Mouse (Mus musculus): Measurements from ENCODE around the gene Nxpe3. TPM values are rescaled to one million over a fixed set of nuclear protein-coding genes. Genes with fewer than 3 reads are reported as not detected.
"Not testable (repeated sequence)": the region's sequence is repeated elsewhere in the genome, so short reads cannot be mapped to it uniquely, and the experiment has no call there.

The Nxpe3 gene
- polyA plus RNA-seq, 1 experiment = 4.6 TPM

- no peaks in the 10 kb centered on the region for H3K36me3 ChIP-seq (ENCODE audit: control insufficient read depth, insufficient read depth, low read length)
- no peak overlapping the region for H3K27ac ChIP-seq (ENCODE audit: insufficient read depth, low read depth, low read length)
- no peaks in the 10 kb centered on the region for H3K4me1 ChIP-seq (ENCODE audit: control insufficient read depth, insufficient read depth, low read length)
- WGBS = 9% methylated on average over 7 of the region's 7 CpGs
- TF ChIP-seq CTCF (conservative IDR thresholded peaks at IDR 0.05; ENCODE audit: insufficient read depth, insufficient read length, low read depth, low read length) (peak; percentile 98), POLR2A (IDR thresholded peaks at IDR 0.05; ENCODE audit: low read depth, low read length) (no peak)
- no peaks in the 10 kb centered on the region for H3K27me3 ChIP-seq (replicated peaks; ENCODE audit: control insufficient read depth, insufficient read depth, low read length)
- H3K4me3 ChIP-seq (ENCODE audit: insufficient read depth, low read depth, low read length) = no peak overlapping the region
- DNase-seq = peak; percentile 79
These were observed 31.8 kb downstream of the Nxpe3 start for GRCm38 (mm10) chr16:55863149-55863815.

GRCm38 (mm10) chr16:55861104-55861503 is 34.0 kb downstream of the Nxpe3 start:
- Histone ChIP-seq H3K36me3 (ENCODE audit: control insufficient read depth, insufficient read depth, low read length) (no peaks in the 10 kb centered on the region), H3K27me3 (replicated peaks; ENCODE audit: control insufficient read depth, insufficient read depth, low read length) (no peaks in the 10 kb centered on the region), H3K4me3 (ENCODE audit: insufficient read depth, low read depth, low read length) (no peak overlapping the region), H3K27ac (ENCODE audit: insufficient read depth, low read depth, low read length) (no peak overlapping the region), H3K4me1 (ENCODE audit: control insufficient read depth, insufficient read depth, low read length) (no peaks in the 10 kb centered on the region)
- WGBS = 89% methylated on average over 3 of the region's 3 CpGs
- TF ChIP-seq POLR2A (IDR thresholded peaks at IDR 0.05; ENCODE audit: low read depth, low read length) (no peak), CTCF (conservative IDR thresholded peaks at IDR 0.05; ENCODE audit: insufficient read depth, insufficient read length, low read depth, low read length) (no peak)
- no peak for DNase-seq

- not testable (repeated sequence) for H3K36me3 ChIP-seq (ENCODE audit: control insufficient read depth, insufficient read depth, low read length); H3K4me1 ChIP-seq (ENCODE audit: control insufficient read depth, insufficient read depth, low read length); H3K27ac ChIP-seq (ENCODE audit: insufficient read depth, low read depth, low read length); H3K27me3 ChIP-seq (replicated peaks; ENCODE audit: control insufficient read depth, insufficient read depth, low read length); DNase-seq; H3K4me3 ChIP-seq (ENCODE audit: insufficient read depth, low read depth, low read length)
- 97% methylated on average over 4 of the region's 4 CpGs for WGBS
These were observed 35.7 kb downstream of the Nxpe3 start for GRCm38 (mm10) chr16:55859421-55859820.

GRCm38 (mm10) chr16:55858465-55858864 is 36.6 kb downstream of the Nxpe3 start:
- WGBS = 57% methylated on average over 6 of the region's 6 CpGs
- TF ChIP-seq CTCF (conservative IDR thresholded peaks at IDR 0.05; ENCODE audit: insufficient read depth, insufficient read length, low read depth, low read length) = peak; percentile 92
- TF ChIP-seq POLR2A (IDR thresholded peaks at IDR 0.05; ENCODE audit: low read depth, low read length) = no peak
- no peaks in the 10 kb centered on the region for H3K27me3 ChIP-seq (replicated peaks; ENCODE audit: control insufficient read depth, insufficient read depth, low read length)
- no peak overlapping the region for H3K4me3 ChIP-seq (ENCODE audit: insufficient read depth, low read depth, low read length)
- no peak overlapping the region for H3K27ac ChIP-seq (ENCODE audit: insufficient read depth, low read depth, low read length)
- no peaks in the 10 kb centered on the region for H3K36me3 ChIP-seq (ENCODE audit: control insufficient read depth, insufficient read depth, low read length)
- peak; percentile 78 for DNase-seq
- H3K4me1 ChIP-seq (ENCODE audit: control insufficient read depth, insufficient read depth, low read length) = no peaks in the 10 kb centered on the region

GRCm38 (mm10) chr16:55852943-55853727 is 42.0 kb downstream of the Nxpe3 start:
- WGBS = 49% methylated on average over 19 of the region's 19 CpGs

GRCm38 (mm10) chr16:55852515-55852914 is 42.6 kb downstream of the Nxpe3 start:
- H3K27ac ChIP-seq (ENCODE audit: insufficient read depth, low read depth, low read length) = no peak overlapping the region
- no peak for DNase-seq
- no peaks in the 10 kb centered on the region for H3K36me3 ChIP-seq (ENCODE audit: control insufficient read depth, insufficient read depth, low read length)
- 39% methylated on average over 4 of the region's 4 CpGs for WGBS
- no peaks in the 10 kb centered on the region for H3K4me1 ChIP-seq (ENCODE audit: control insufficient read depth, insufficient read depth, low read length)
- H3K4me3 ChIP-seq (ENCODE audit: insufficient read depth, low read depth, low read length) = no peak overlapping the region
- TF ChIP-seq CTCF (conservative IDR thresholded peaks at IDR 0.05; ENCODE audit: insufficient read depth, insufficient read length, low read depth, low read length) = no peak
- no peak for TF ChIP-seq POLR2A (IDR thresholded peaks at IDR 0.05; ENCODE audit: low read depth, low read length)
- no peaks in the 10 kb centered on the region for H3K27me3 ChIP-seq (replicated peaks; ENCODE audit: control insufficient read depth, insufficient read depth, low read length)

More at GRCm38 (mm10) chr16:55852943-55853727, 42.0 kb downstream of the Nxpe3 start:
- H3K27ac ChIP-seq (ENCODE audit: insufficient read depth, low read depth, low read length) = no peak overlapping the region
- DNase-seq = peak; percentile 80
- no peaks in the 10 kb centered on the region for H3K36me3 ChIP-seq (ENCODE audit: control insufficient read depth, insufficient read depth, low read length)
- H3K27me3 ChIP-seq (replicated peaks; ENCODE audit: control insufficient read depth, insufficient read depth, low read length) = no peaks in the 10 kb centered on the region
- no peak overlapping the region for H3K4me3 ChIP-seq (ENCODE audit: insufficient read depth, low read depth, low read length)
- no peaks in the 10 kb centered on the region for H3K4me1 ChIP-seq (ENCODE audit: control insufficient read depth, insufficient read depth, low read length)
- peak; percentile 90 for TF ChIP-seq CTCF (conservative IDR thresholded peaks at IDR 0.05; ENCODE audit: insufficient read depth, insufficient read length, low read depth, low read length)
- TF ChIP-seq POLR2A (IDR thresholded peaks at IDR 0.05; ENCODE audit: low read depth, low read length) = no peak

GRCm38 (mm10) chr16:55850485-55850884 is 44.6 kb downstream of the Nxpe3 start:
- Histone ChIP-seq H3K4me1 (ENCODE audit: control insufficient read depth, insufficient read depth, low read length) (no peaks in the 10 kb centered on the region), H3K27ac (ENCODE audit: insufficient read depth, low read depth, low read length) (no peak overlapping the region), H3K4me3 (ENCODE audit: insufficient read depth, low read depth, low read length) (no peak overlapping the region), H3K36me3 (ENCODE audit: control insufficient read depth, insufficient read depth, low read length) (no peaks in the 10 kb centered on the region), H3K27me3 (replicated peaks; ENCODE audit: control insufficient read depth, insufficient read depth, low read length) (no peaks in the 10 kb centered on the region)
- 94% methylated on average over 3 of the region's 3 CpGs for WGBS
- no peak for DNase-seq
- TF ChIP-seq CTCF (conservative IDR thresholded peaks at IDR 0.05; ENCODE audit: insufficient read depth, insufficient read length, low read depth, low read length) (no peak), POLR2A (IDR thresholded peaks at IDR 0.05; ENCODE audit: low read depth, low read length) (no peak)
